Mouse (Mus musculus) MEL-GATA-1-ER (cell line): ENCODE results near the gene 9930111J21Rik2.
"Not testable (repeated sequence)": the region's sequence is repeated elsewhere in the genome, so short reads cannot be mapped to it uniquely, and the experiment has no call there.

ENCODE experiments used
- DNase-seq: peaks from one replicate; pipeline ENCODE4 v3.0.0-alpha.2; 2012; ENCODE audit warnings: low read depth; ENCODE audit errors: extremely low read depth

9930111J21Rik2 gene

GRCm38 (mm10) chr11:49051093-49051891 is at the start of gene 9930111J21Rik2:
Gene 9930111J21Rik2, minus strand, starts transcription at chr11:49051242.
- DNase-seq: not testable (repeated sequence)

- DNase-seq: no peak
Observed at GRCm38 (mm10) chr11:49100409-49100808, 49.4 kb upstream of the 9930111J21Rik2 start.

GRCm38 (mm10) chr11:49095367-49095766 is 44.3 kb upstream of the 9930111J21Rik2 start:
- no peak for DNase-seq

GRCm38 (mm10) chr11:49093861-49094660 is 43.0 kb upstream of the 9930111J21Rik2 start:
- DNase-seq: no peak

GRCm38 (mm10) chr11:49092786-49093185 is 41.7 kb upstream of the 9930111J21Rik2 start:
- peak; percentile 72 for DNase-seq

- DNase-seq: no peak
Observed at GRCm38 (mm10) chr11:49092053-49092586, 41.1 kb upstream of the 9930111J21Rik2 start.

GRCm38 (mm10) chr11:49091171-49091570 is 40.1 kb upstream of the 9930111J21Rik2 start:
- no peak for DNase-seq

GRCm38 (mm10) chr11:49090551-49090950 is 39.5 kb upstream of the 9930111J21Rik2 start:
- DNase-seq: no peak

GRCm38 (mm10) chr11:49089735-49090507 is 38.9 kb upstream of the 9930111J21Rik2 start:
- DNase-seq: no peak

- no peak for DNase-seq
Observed at GRCm38 (mm10) chr11:49088990-49089652, 38.1 kb upstream of the 9930111J21Rik2 start.

- DNase-seq: peak; percentile 57
Observed at GRCm38 (mm10) chr11:49087830-49088616, 37.0 kb upstream of the 9930111J21Rik2 start.

- no peak for DNase-seq
Observed at GRCm38 (mm10) chr11:49086858-49087361, 35.9 kb upstream of the 9930111J21Rik2 start.

GRCm38 (mm10) chr11:49084875-49085274 is 33.8 kb upstream of the 9930111J21Rik2 start:
- no peak for DNase-seq

- DNase-seq: no peak
Observed at GRCm38 (mm10) chr11:49084385-49084784, 33.3 kb upstream of the 9930111J21Rik2 start.

GRCm38 (mm10) chr11:49083808-49084207 is 32.8 kb upstream of the 9930111J21Rik2 start:
- peak; percentile 55 for DNase-seq

GRCm38 (mm10) chr11:49083146-49083545 is 32.1 kb upstream of the 9930111J21Rik2 start:
- no peak for DNase-seq

GRCm38 (mm10) chr11:49081886-49082285 is 30.8 kb upstream of the 9930111J21Rik2 start:
- no peak for DNase-seq

- no peak for DNase-seq
Observed at GRCm38 (mm10) chr11:49081356-49081755, 30.3 kb upstream of the 9930111J21Rik2 start.

GRCm38 (mm10) chr11:49080636-49081035 is 29.6 kb upstream of the 9930111J21Rik2 start:
- no peak for DNase-seq

- no peak for DNase-seq
Observed at GRCm38 (mm10) chr11:49078719-49079118, 27.7 kb upstream of the 9930111J21Rik2 start.
